ENCODE assay signal across 25 mouse cellular contexts in genomic region chrX:85778346-85778745, GRCm38 (mm10).
"Had no signal": no experiment of that assay in that cellular context is flagged by ENCODE, and none has a peak within 500 bp of the region (broad histone marks: within the 10 kb centered on the region; RNA-seq: fewer than 3 reads in every experiment).

No protein-coding gene starts in this region.

- H3K9ac ChIP-seq: heart, embryonic 12.5 days; hindbrain, embryonic 12.5 days; hindbrain, embryonic 14.5 days; intestine, embryonic 15.5 days; limb, embryonic 13.5 days; limb, embryonic 15.5 days; liver, embryonic 13.5 days; liver, embryonic 15.5 days had no signal

- H3K27me3 ChIP-seq: heart, embryonic 12.5 days; hindbrain, embryonic 12.5 days; intestine, embryonic 15.5 days; limb, embryonic 13.5 days; limb, embryonic 15.5 days; liver, embryonic 13.5 days; liver, embryonic 15.5 days had no signal

- H3K36me3 ChIP-seq: heart, embryonic 10.5 days; heart, embryonic 12.5 days; hindbrain, embryonic 10.5 days; hindbrain, embryonic 12.5 days; intestine, embryonic 15.5 days; limb, embryonic 13.5 days; limb, embryonic 15.5 days; liver, embryonic 13.5 days; liver, embryonic 15.5 days had no signal

- H3K27ac ChIP-seq: gastrocnemius, adult 2 months; heart, embryonic 10.5 days; hindbrain, embryonic 10.5 days; hindbrain, embryonic 12.5 days; hindbrain, embryonic 14.5 days; intestine, embryonic 15.5 days; layer of hippocampus, adult 2 months; limb, embryonic 13.5 days; limb, embryonic 15.5 days; liver, embryonic 13.5 days; liver, embryonic 15.5 days had no signal

- ATAC-seq: hindbrain, embryonic 16.5 days; inflammation-experienced regulatory T-cells, adult 6 months; intestine, embryonic 15.5 days; intestine, postnatal 0 days had no signal

- H3K4me2 ChIP-seq: heart, embryonic 12.5 days; hindbrain, embryonic 12.5 days; hindbrain, embryonic 14.5 days; intestine, embryonic 15.5 days; limb, embryonic 13.5 days; limb, embryonic 15.5 days; liver, embryonic 13.5 days; liver, embryonic 15.5 days had no signal

- H3K4me1 ChIP-seq: heart, embryonic 10.5 days; heart, embryonic 12.5 days; hindbrain, embryonic 10.5 days; hindbrain, embryonic 12.5 days; intestine, embryonic 15.5 days; limb, embryonic 13.5 days; limb, embryonic 15.5 days; liver, embryonic 13.5 days; liver, embryonic 15.5 days had no signal

- H3K9me3 ChIP-seq: heart, embryonic 10.5 days; hindbrain, embryonic 10.5 days; hindbrain, embryonic 12.5 days; intestine, embryonic 15.5 days; limb, embryonic 13.5 days; limb, embryonic 15.5 days; liver, embryonic 13.5 days; liver, embryonic 15.5 days had no signal

- DNase-seq: gastrocnemius, adult 2 months; gastrocnemius, postnatal 10 days; gastrocnemius, postnatal 25 days; heart, adult 18-20 months; heart, postnatal 10 days; heart, postnatal 4 days; kidney, postnatal 10 days; kidney, postnatal 25 days; kidney, postnatal 4 days; layer of hippocampus, postnatal 36 days; left cerebral cortex, postnatal 4 days; liver, embryonic 13.5 days had no signal

- H3K4me3 ChIP-seq: gastrocnemius, adult 2 months; heart, embryonic 10.5 days; heart, embryonic 12.5 days; hindbrain, embryonic 10.5 days; hindbrain, embryonic 12.5 days; intestine, embryonic 15.5 days; layer of hippocampus, adult 2 months; limb, embryonic 13.5 days; limb, embryonic 15.5 days; liver, embryonic 13.5 days; liver, embryonic 15.5 days had no signal
